ENCODE assay signal across 8 mouse cellular contexts in genomic region chr11:90029354-90029753, GRCm38 (mm10). TPM values are rescaled to one million over a fixed set of nuclear protein-coding genes. Genes with fewer than 3 reads are reported as not detected.
A peak's percentile ranks its signal among the peaks of the same experiment; 100 is the strongest.
DNase-seq lines count a peak whose midpoint lies in the region; ATAC-seq and TF ChIP-seq lines count a peak whose summit lies in the region.

No protein-coding gene starts in this region.

- no peak overlapping the region for H3K27ac ChIP-seq in forebrain, embryonic 12.5 days
- H3K27ac ChIP-seq in forebrain, embryonic 10.5 days, result no peak overlapping the region
- H3K27ac ChIP-seq in gastrocnemius, adult 2 months, result peak overlapping the region; percentile 86
- no peak overlapping the region for H3K27ac ChIP-seq in hindbrain, embryonic 14.5 days
- 0 out of 2 replicates have a peak overlapping the region, but pooled peaks have one; percentile 5 for H3K27ac ChIP-seq in limb, embryonic 14.5 days (replicated peaks; ENCODE audit: low read depth, low read length)

- peaks cover 18% of the 10 kb centered on the region for H3K4me1 ChIP-seq in forebrain, embryonic 12.5 days
- H3K4me1 ChIP-seq in forebrain, embryonic 10.5 days, result peaks cover 54% of the 10 kb centered on the region
- peaks cover 12% of the 10 kb centered on the region for H3K4me1 ChIP-seq in hindbrain, embryonic 14.5 days (replicated peaks; ENCODE audit: control insufficient read depth, insufficient read depth, low read length)
- peaks cover 43% of the 10 kb centered on the region for H3K4me1 ChIP-seq in limb, embryonic 14.5 days (ENCODE audit: control insufficient read depth, insufficient read depth, low read length)

- H3K4me3 ChIP-seq in forebrain, embryonic 12.5 days (replicated peaks), result no peak overlapping the region
- H3K4me3 ChIP-seq in forebrain, embryonic 10.5 days, result no peak overlapping the region
- peak overlapping the region; percentile 74 for H3K4me3 ChIP-seq in gastrocnemius, adult 2 months
- H3K4me3 ChIP-seq in hindbrain, embryonic 14.5 days (replicated peaks; ENCODE audit: low read length), result no peak overlapping the region
- peak overlapping the region; percentile 14 for H3K4me3 ChIP-seq in limb, embryonic 14.5 days (replicated peaks; ENCODE audit: low read length)

- ATAC-seq in forebrain, embryonic 12.5 days (ENCODE audit: low FRiP score), result no peak
- ATAC-seq in hindbrain, embryonic 14.5 days (ENCODE audit: low FRiP score), result no peak
- peak; percentile 54; the same call in 1 of the 2 replicates for ATAC-seq in limb, embryonic 14.5 days (ENCODE audit: low FRiP score, low read depth)

- H3K9me3 ChIP-seq in forebrain, embryonic 12.5 days, result no peaks in the 10 kb centered on the region
- no peaks in the 10 kb centered on the region for H3K9me3 ChIP-seq in forebrain, embryonic 10.5 days
- H3K9me3 ChIP-seq in hindbrain, embryonic 14.5 days (ENCODE audit: control insufficient read depth, low read length), result no peaks in the 10 kb centered on the region
- H3K9me3 ChIP-seq in limb, embryonic 14.5 days (ENCODE audit: control insufficient read depth, low read length), result no peaks in the 10 kb centered on the region

- DNase-seq in forebrain, embryonic 10.5 days (ENCODE audit: extremely low spot score, low spot score), result no peak
- peak; percentile 71 for DNase-seq in Muller cell, postnatal 12 days (ENCODE audit: inconsistent ontology term)
- DNase-seq in gastrocnemius, adult 2 months, result peak; percentile 78
- peak; percentile 59 for DNase-seq in hindbrain, embryonic 14.5 days (ENCODE audit: low spot score)
- peak; percentile 86 for DNase-seq in limb, embryonic 14.5 days (ENCODE audit: low spot score)
- peak; percentile 18 to 23 for DNase-seq in monocyte, adult 2 months (ENCODE audit: low read depth in 1 of 2, low spot score in 2 of 2)
- no peak for DNase-seq in cerebellum, adult 18-20 months

- H3K27me3 ChIP-seq in forebrain, embryonic 12.5 days, result peaks cover 26% of the 10 kb centered on the region
- peaks cover 61% of the 10 kb centered on the region for H3K27me3 ChIP-seq in forebrain, embryonic 10.5 days (ENCODE audit: poor library complexity, severe bottlenecking)
- H3K27me3 ChIP-seq in hindbrain, embryonic 14.5 days (ENCODE audit: control insufficient read depth, insufficient read depth, low read length), result peaks cover 15% of the 10 kb centered on the region
- H3K27me3 ChIP-seq in limb, embryonic 14.5 days (ENCODE audit: control insufficient read depth, insufficient read depth, low read length), result no peaks in the 10 kb centered on the region

- no peak for TF ChIP-seq CTCF in gastrocnemius, adult 2 months (IDR thresholded peaks at IDR 0.05)

- WGBS in forebrain, embryonic 12.5 days, result 52% methylated on average over 10 of the region's 10 CpGs
- WGBS in forebrain, embryonic 10.5 days, result 52% methylated on average over 10 of the region's 10 CpGs
- 29% methylated on average over 10 of the region's 10 CpGs for WGBS in hindbrain, embryonic 14.5 days
- WGBS in limb, embryonic 14.5 days, result 17% methylated on average over 10 of the region's 10 CpGs

- H3K4me2 ChIP-seq in forebrain, embryonic 12.5 days, result peak overlapping the region; percentile 31; the same call in 1 of the 2 replicates
- peak overlapping the region; percentile 52 for H3K4me2 ChIP-seq in hindbrain, embryonic 14.5 days (replicated peaks)
- peak overlapping the region; percentile 50 for H3K4me2 ChIP-seq in limb, embryonic 14.5 days (replicated peaks; ENCODE audit: low read depth, low read length, severe bottlenecking)

- H3K36me3 ChIP-seq in forebrain, embryonic 12.5 days (replicated peaks), result no peaks in the 10 kb centered on the region
- H3K36me3 ChIP-seq in forebrain, embryonic 10.5 days (replicated peaks), result no peaks in the 10 kb centered on the region
- H3K36me3 ChIP-seq in hindbrain, embryonic 14.5 days (replicated peaks; ENCODE audit: control insufficient read depth, insufficient read depth), result no peaks in the 10 kb centered on the region
- no peaks in the 10 kb centered on the region for H3K36me3 ChIP-seq in limb, embryonic 14.5 days (ENCODE audit: control insufficient read depth, insufficient read depth, low read length)

- intact Hi-C loops in gastrocnemius, adult 2 months (cut with DNase I), result no loop called here

- no peak for TF ChIP-seq POLR2A in limb, embryonic 14.5 days (IDR thresholded peaks at IDR 0.05; ENCODE audit: borderline replicate concordance, extremely low read depth, insufficient read depth, insufficient read length)

- H3K9ac ChIP-seq in forebrain, embryonic 12.5 days, result no peak overlapping the region
- no peak overlapping the region for H3K9ac ChIP-seq in hindbrain, embryonic 14.5 days
- H3K9ac ChIP-seq in limb, embryonic 14.5 days (ENCODE audit: low read depth, low read length, severe bottlenecking), result no peak overlapping the region

RNA-seq across cellular contexts. Expression of gene Tmem100, which starts 0.8 kb away (rescaled TPM):
- polyA plus RNA-seq in forebrain, embryonic 12.5 days (2016; fragmentation: Nextera tagmentation; extraction: Ambion mirVana), result 5.0 and 6.6 TPM in 2 replicates
- polyA plus RNA-seq in forebrain, embryonic 10.5 days (2016; fragmentation: Nextera tagmentation; extraction: Ambion mirVana), result 4.8 and 6.3 TPM in 2 replicates
- 10 to 100 TPM in 1 of 2 experiments, 1 to 10 TPM in 1; 7.4 to 19.2 TPM for total RNA-seq in gastrocnemius, adult 2 months (2021)
- polyA plus RNA-seq in hindbrain, embryonic 14.5 days (2014; fragmentation: Nextera tagmentation; extraction: Ambion mirVana), result 13.4 and 15.0 TPM in 2 replicates
- polyA plus RNA-seq in limb, embryonic 14.5 days (2012; rRNA removed), result 12.6 and 16.4 TPM in 2 replicates
- 20.1 and 23.9 TPM in 2 replicates for polyA plus RNA-seq in limb, embryonic 14.5 days (2014; fragmentation: Nextera tagmentation; extraction: Ambion mirVana)

RNA-seq across cellular contexts. Expression of gene Pctp, which starts 26.7 kb away (rescaled TPM):
- polyA plus RNA-seq in forebrain, embryonic 12.5 days (2016; fragmentation: Nextera tagmentation; extraction: Ambion mirVana), result 5.1 and 6.2 TPM in 2 replicates
- 21.4 and 22.3 TPM in 2 replicates for polyA plus RNA-seq in forebrain, embryonic 10.5 days (2016; fragmentation: Nextera tagmentation; extraction: Ambion mirVana)
- total RNA-seq in gastrocnemius, adult 2 months (2021), result 1 to 10 TPM; 2.8 to 4.0 TPM
- polyA plus RNA-seq in hindbrain, embryonic 14.5 days (2014; fragmentation: Nextera tagmentation; extraction: Ambion mirVana), result 0.73 and 1.6 TPM in 2 replicates
- 3.9 TPM in 2 replicates for polyA plus RNA-seq in limb, embryonic 14.5 days (2012; rRNA removed)
- polyA plus RNA-seq in limb, embryonic 14.5 days (2014; fragmentation: Nextera tagmentation; extraction: Ambion mirVana), result 2.3 and 2.8 TPM in 2 replicates

Comparison
In these comparisons a context has a peak if more than half of its experiments do, and no peak if none do; other contexts are left out.
1. H3K27ac ChIP-seq: peak in gastrocnemius, adult 2 months (single experiment) and limb, embryonic 14.5 days (single experiment); none in forebrain, embryonic 12.5 days (single experiment), forebrain, embryonic 10.5 days (single experiment) and hindbrain, embryonic 14.5 days (single experiment).
2. H3K4me3 ChIP-seq: peak in gastrocnemius, adult 2 months (single experiment) and limb, embryonic 14.5 days (single experiment); none in forebrain, embryonic 12.5 days (single experiment), forebrain, embryonic 10.5 days (single experiment) and hindbrain, embryonic 14.5 days (single experiment).
3. DNase-seq: peak in Muller cell, postnatal 12 days (single experiment), gastrocnemius, adult 2 months (single experiment), hindbrain, embryonic 14.5 days (single experiment), limb, embryonic 14.5 days (single experiment) and monocyte, adult 2 months (2 of 2); none in forebrain, embryonic 10.5 days (single experiment) and cerebellum, adult 18-20 months (0 of 2).
4. Peak in every context shown above with its lines, with median percentiles within 50 percentile points of each other: H3K4me2 ChIP-seq.